Mouse (Mus musculus): ENCODE data around the gene Srcin1.

Srcin1 gene

DNA sequence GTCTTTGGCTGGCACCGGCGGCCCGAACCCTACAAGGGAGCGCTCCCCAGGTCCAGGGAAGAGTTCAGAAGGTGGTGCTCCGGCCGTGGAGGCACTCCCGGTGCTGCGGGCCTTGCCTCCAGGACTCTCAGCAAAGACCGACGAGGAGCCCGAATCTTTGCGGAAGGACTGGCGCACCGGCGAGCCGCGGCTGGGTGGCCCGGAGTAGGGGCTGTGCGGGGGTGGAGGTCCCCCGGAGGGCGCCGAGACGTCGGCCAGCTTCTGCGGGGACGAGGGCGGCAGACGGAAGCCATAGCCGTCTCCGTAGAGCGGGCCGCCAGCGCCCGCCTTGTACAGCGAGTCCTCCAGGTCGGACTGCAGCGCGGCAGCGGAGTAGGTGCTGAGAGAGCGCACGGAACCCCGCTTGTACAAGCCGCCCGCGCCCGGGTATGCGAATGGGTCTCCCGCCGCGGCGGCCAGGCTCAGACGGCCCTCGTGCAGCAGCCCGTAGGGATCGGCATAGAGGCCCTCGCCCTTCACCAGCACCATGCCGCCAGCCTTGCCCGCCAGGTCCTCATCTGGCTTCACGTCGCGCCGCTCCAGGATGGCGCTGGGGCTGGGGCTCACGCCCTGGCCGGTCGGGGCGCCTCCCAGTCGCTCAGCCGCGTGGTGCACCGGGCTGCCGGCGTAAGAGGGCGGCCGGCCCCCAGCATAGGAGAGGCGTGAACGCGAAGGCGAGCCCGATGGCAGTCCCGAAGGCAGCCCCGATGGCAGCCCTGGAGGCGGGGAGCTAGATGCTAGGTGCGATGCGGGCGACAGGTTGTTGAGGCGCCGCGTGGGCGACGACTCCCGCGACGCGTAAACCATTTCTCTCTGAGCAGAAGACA lies 41.3 kb downstream of the Srcin1 start:
- no peak for DNase-seq (ENCODE audit: low spot score in 2 of 2)

DNA sequence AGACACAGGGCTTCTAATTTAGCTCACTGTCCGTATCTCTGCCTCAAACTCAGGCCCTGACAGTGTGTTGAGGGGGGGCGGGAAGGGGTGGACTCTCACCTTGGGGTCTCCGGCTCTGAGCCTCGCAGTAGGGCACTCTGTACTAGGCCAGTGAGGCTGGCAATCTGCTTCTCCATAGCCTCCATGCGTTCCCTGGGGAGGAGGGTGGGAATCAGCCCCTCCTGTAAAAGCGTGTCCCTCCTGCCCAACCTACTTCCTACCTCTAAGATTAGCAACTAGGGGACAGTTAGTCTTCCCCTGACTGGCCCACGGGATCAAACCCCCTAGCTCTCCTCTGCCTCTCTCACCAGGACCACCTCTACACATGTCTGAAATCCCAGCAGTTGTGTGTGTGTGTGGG lies 42.3 kb downstream of the Srcin1 start:
- DNase-seq (ENCODE audit: low spot score in 2 of 2), result no peak

DNA sequence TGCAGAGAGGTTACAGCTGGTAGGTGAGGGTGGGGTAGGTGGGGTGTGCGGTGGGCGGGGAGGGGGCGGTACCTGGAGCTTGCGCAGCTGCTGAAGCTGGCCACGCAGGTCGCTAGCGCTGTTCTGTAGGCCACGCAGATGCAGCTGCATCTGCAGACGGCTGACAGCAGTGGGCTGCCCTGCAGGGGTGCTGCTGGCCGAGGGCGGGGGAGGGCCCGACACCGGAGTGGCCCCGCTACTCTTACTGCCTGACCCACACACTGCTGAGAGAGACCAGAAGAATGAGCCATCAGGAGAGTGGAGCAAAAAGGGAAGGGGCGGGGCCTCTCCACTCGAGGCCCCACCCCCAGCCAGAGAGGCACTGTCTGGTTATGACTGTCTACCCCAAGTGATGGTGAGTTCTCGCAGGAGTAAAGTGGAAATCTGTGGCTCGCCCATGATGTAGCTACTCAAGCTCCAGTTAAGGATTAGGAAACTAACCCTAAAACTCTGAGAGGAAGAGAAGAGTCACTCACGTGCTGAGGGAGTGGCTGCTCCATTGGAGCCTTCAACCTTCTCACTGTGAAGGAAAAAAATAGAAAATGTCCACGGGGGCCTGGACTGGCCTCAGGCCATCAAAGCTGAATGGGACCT lies 42.9 kb downstream of the Srcin1 start:
- DNase-seq (ENCODE audit: low spot score in 2 of 2), result peak in 1 of 2 experiments; percentile 60

DNA sequence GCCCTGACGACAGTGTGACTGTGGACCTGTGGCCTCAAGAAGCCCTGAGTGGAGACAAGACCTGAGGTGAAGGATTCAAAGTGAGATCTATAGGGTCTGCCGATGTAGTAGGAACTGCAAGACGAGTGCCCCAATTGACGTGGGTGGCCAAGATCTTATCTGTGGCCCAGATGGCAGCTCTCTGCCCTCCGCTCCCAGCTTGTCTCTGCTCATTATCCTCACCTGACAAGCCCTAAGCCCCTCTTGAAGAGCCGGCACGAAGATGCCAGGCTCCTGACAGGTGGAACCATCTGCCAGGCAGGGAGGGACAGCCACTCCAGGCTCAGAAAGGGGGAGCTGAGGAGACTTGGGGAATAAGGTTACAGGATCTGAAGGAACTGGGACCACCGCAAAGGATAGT lies 43.6 kb downstream of the Srcin1 start:
- peak in 1 of 2 experiments; percentile 54 for DNase-seq (ENCODE audit: low spot score in 2 of 2)

DNA sequence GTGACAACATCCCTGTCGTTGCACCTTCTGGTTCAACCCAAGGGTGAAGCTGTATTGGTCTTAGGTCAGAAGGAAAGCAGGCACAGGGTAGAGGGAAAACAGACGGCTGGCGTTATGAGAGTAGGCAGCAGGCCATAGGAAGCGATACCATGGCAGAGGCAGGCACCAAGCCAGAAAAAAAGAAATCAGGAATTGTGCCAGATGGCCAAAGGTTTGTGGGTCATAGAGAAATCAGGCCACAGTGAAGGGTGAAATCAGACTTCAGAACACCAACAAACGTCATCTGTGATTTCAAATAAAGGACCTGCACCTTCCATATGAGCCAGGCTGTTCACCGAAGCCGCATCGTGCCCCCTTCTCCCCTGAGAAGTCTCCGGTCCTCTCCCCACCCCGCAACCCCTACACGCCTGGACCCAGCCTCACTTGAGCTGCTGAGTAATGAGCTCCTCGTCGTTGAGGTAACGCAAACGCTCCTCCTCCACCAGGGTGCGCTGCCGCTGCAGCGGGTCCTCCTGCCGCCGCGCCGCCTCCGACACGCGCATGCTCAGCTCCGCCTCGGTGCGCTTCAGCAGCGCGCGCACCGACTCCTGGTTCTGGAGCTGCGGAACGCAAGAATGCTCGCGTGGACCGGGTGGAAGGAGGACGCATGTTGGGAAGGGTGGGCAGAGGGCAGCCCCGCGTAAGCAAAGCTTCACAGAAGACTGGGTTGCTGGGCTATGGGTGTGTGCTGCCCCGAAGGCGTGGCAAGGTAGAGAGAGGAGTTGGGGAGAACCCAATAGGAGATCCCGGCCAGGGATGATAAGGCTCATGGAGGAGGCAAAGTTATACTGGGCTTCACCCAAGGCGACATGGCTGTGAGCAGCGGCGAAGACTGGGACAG lies 44.4 kb downstream of the Srcin1 start:
- DNase-seq (ENCODE audit: low spot score in 2 of 2), result peak; percentile 89 to 93

DNA sequence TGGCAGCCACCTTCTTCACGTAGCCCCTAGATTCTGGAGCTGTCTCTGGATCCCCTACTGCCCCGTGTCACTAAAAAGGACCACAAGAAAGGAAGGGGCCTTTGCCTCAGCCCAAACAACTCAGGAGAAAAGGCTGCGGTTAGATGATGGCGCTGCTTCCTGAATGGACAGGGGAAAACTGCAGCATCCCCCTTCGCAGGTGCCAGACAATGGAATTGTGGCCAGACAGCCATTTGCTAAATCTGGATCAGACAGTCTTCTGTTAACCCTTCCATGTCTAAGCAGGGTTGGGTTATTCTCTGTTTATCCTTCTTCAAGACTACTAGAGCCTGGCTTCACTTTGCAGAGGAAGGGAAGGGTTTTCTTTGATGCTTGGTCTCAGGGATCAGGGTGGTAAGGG lies 45.0 kb downstream of the Srcin1 start:
- DNase-seq (ENCODE audit: low spot score in 2 of 2), result no peak

DNA sequence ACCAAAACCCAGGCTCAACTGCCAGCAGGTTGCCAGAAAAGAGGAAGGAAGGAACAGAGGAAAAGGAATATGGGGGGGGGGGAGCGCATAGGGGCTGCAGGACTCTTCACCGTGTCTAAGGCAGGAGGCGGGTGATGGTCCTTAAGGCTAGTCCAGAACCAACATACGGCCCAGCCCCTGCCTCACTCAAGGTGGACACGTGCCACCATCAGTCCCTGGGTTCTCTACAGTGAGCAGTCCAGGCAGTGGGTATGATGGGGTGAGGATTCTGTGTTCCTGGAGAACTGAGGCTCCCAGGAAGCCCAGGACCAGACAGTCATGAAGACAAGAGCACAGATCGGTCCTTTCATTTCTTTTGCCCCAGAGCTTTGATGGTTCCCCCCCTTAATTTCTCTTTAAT lies 45.9 kb downstream of the Srcin1 start:
- no peak for DNase-seq (ENCODE audit: low spot score in 2 of 2)

DNA sequence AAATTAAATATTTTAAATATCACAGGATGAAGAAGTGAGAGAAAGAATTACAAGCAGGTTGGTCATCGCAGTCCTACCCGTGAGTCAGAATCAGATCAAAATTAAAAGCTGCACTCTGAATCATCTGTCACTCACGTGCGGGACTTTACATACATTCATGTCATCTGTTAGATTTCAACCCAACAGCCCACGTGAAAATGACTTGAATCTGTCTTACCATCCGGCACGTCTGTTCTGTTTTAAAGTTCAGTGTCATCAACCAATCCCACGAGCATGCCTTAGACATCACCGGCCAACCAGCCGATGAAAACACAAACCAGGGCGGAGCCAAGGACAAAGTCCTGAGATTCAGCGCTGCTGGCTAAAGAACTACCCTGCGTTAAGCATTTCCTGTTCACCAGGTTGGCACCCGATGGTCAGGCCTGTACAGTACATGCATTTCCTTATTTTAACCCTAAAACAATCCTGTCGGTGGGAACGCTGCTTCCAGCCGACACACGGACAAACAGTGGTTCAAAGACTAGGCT lies 47.6 kb downstream of the Srcin1 start:
- no peak for DNase-seq (ENCODE audit: low spot score in 2 of 2)

DNA sequence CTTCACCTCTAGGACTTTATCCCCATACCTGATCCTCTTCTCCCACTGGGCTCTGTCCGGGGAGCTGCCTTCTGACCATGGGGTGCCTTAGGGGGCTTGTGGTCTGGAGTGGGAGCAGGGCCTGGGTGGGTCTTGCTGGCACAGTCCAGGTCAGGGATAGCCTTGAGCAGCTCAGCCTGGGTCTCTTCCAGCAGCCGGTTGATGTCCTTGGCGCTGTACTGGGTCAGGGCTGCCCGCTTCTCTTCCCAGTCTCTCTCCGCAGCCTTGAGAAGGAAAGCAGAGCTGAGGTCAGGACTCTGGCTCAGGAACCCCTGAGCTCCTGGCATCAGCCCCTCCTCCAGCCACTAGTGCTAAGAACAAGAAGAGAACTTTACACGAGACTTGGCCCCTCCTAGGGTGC lies 50.7 kb downstream of the Srcin1 start:
- no peak for DNase-seq (ENCODE audit: low spot score in 2 of 2)

DNA sequence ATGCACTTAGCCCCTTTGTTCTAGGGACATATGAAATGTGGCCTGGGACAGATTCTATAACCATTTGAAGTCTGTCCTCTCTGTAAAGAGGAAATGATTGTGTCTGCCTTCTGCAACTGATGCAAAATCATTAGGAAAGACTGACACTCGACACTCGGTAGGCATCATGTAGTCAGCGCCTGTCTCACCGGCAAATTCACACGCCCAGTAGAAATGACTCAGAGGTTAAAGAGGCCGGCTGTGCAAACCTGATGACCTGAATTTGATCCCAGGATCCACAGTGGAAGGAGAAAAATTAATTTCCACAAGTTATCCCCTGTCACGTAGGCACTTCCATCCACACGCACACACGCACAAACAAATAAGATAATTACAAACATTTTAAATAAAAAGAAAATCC lies 51.7 kb downstream of the Srcin1 start:
- DNase-seq (ENCODE audit: low spot score in 2 of 2), result no peak

DNA sequence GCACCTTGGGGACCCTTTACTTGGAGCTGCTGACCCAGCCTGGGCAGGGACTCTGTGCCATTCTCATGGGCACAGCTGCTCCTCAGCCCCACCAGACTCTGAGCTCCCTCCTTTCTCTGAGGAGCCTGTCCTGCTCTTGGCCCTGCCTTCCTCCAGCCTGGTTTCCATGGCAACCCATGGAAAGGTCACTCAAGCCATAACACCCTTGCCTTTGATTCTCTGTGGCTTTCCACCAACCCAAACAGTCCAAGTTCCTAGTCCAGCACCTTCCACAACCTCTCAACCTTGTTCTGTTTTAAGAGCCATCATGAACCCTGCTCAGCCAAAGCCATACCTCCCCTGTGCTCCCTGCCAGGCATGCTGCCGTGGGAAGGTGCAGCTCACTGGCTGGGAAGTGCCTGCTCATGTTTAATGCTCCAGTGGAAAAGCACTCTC lies 52.1 kb downstream of the Srcin1 start:
- DNase-seq (ENCODE audit: low spot score in 2 of 2), result peak in 1 of 2 experiments; percentile 47

DNA sequence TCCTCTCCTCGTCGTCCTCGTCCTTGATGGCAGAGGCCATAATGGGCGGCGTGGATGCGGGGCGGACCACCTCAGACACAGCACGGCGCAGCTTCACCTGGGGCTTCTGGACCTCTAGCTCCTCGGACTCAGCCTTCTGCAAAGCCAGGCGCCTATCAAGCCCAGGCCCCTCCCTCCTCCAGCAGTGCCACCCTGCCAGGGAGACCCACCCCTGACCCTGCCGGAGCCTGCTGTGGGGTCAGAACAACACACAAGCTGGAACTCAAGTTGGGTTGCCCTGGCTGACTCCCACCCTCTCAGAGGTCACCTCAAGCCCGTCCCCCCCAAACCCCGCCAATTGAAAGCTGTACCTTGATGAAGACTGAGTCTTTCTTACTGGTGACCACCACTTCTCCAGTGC lies 52.9 kb downstream of the Srcin1 start:
- DNase-seq (ENCODE audit: low spot score in 2 of 2), result no peak

DNA sequence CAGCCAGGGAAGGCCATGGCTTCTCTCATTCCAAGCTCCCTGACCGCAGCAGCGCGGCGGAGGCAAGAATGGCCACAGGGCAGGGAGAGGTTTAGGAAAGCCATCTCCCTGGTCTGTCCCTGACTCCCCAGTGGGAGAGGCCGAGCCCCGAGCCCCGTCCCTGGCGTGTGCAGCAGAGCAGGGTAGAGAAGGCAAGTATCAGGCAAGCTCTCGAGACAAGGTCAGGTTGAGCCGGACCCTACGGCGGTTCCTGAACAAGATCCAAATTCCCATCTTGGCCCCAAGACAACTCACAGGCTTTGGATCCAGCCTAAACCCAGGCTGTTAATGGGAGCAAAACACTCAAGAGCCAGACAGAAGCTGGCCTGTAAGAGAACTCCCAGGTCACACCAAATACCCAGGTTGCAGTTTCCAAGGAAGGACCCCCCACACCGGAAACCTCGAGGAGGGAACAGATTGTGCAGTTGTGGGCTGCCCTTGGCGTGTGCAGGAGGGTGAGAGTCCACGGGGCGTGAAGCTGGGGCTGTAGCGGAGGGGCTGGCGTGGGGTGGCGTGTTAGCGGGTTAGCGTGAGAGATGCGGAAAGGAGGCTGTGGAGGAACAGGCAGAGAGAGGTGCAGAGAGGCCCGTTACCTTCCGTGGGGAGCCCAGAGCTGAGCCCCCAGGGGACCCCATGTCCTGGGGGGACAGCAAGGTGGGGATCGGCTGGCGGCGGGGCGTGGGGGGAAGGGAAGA lies 54.1 kb downstream of the Srcin1 start:
- no peak for DNase-seq (ENCODE audit: low spot score in 2 of 2)

DNA sequence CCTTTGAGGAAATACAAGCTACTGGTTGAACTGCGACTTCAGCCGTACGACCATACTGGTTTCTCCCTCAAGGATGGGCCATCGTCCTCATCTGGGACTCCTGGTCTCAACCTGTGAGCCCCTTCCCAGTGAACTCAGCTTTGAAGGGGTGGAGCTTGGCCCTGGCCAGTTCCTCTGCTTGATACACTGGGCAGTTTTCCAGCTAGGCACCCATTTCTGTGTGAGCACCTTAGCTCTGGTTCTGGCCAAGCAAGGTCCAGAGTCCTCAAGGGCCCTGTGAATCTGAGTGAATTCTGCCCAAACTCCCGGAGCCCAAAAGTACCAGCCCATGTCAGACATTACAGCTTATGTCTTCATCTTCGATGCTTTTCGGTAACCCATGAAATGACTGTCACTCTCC lies 55.4 kb downstream of the Srcin1 start:
- DNase-seq (ENCODE audit: low spot score in 2 of 2), result no peak

DNA sequence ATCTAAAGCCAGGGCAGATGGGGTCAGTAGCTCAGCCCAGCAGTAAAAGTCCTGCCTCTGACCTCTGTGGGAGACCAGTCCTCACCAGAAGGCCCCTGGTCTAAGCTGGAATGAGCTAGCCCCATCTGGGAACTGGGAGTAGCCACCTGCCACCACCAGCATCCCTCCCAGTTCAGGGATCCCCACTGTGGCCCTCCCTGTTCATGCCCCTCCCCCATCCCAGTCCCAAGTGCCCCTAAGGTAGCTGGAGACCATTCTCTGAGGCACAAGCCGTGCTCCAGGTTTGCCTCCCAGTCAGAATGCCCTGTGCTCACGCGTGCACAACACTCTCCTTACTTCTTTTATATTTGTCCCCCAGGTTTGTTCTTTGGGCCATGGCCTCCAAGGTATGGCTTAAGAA lies 62.9 kb downstream of the Srcin1 start:
- no peak for DNase-seq (ENCODE audit: low spot score in 2 of 2)

DNA sequence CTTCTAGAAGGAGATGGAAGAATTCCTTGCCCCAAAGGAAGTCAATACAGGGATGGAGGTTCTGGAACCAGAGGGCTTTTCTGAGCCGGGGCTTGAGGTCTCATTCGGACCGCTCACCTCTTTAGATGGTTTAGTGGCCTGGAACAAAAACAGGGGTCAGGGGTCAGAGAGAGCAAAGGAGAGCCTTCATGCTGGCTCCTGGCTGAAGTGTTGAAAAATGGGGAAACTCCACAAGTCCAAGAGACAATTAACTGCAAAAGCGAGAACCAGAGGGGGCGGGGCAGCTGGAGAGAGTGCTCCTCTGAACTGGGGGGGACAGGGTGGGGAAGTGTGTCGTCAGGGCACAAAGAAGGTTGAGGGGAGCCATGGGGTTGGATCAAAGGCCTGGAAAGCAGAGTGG lies 63.5 kb downstream of the Srcin1 start:
- no peak for DNase-seq (ENCODE audit: low spot score in 2 of 2)

DNA sequence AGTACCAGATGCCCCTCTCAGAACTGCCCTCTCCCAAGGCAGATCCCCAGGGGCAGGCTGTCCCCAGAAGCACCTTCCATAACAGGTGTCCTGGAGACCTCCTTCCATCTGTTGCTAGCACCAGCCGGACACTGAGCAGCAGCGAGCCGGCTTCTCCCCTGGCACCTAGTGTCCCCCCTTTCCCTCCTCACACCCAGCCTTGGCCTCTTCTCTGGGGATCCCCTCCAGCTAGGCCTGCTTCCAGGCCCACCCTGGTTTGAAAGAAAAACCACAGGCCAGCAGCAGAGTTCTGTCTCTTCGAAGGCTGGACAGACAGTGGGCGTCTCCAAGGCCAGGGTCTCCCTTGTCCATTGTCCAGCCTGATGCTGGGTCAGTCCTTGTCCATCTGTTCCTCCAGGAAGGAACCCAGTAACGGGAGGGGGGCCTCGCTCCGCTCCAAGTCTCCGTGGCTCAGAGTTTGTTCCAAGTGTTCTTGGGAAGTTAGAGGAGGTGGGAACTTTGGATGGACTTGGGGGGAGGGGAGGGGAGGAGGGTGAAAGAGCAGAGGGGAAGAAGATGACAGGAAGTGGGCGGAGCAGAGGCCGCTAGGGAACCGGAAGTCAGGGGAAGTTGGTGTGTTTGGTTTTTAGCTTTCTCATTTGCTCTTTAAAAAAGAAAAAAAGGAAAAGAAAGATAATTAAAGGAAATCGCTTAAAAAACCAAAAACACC lies 64.2 kb downstream of the Srcin1 start:
- no peak for DNase-seq (ENCODE audit: low spot score in 2 of 2)

DNA sequence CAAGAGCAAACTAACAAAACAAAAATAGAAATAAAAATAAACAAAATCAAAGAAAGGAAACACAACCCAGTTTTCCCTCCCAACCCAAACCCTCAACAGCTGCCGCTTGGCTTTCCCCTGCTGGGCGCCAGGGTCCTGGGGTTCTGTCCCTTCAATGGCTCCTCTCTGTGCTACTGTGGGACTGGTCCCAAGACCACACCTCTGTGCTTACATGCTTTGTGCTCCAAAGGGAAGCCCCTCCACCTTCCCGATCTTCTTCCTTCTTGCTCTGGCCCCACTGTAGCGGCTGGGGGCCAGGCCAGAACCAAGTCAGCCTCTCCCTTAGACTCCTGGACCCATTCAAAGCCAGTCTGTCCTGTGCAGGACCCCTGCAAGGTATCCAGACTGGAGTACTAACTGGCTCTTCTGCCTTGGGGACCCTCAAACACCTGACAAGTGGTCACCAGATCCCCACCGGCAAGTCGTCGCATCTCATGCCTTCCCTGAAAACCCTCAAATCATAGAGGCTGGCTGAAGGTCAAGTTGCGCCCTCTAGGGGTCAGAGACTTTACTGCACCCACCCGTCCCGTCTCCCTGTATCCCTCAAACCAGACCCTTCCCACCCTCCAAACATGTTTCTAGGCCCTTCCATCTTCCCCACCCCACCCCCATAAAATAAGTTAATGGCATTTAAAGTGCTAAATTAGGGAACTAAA lies 64.9 kb downstream of the Srcin1 start:
- peak; percentile 51 to 89 for DNase-seq (ENCODE audit: low spot score in 2 of 2)

DNA sequence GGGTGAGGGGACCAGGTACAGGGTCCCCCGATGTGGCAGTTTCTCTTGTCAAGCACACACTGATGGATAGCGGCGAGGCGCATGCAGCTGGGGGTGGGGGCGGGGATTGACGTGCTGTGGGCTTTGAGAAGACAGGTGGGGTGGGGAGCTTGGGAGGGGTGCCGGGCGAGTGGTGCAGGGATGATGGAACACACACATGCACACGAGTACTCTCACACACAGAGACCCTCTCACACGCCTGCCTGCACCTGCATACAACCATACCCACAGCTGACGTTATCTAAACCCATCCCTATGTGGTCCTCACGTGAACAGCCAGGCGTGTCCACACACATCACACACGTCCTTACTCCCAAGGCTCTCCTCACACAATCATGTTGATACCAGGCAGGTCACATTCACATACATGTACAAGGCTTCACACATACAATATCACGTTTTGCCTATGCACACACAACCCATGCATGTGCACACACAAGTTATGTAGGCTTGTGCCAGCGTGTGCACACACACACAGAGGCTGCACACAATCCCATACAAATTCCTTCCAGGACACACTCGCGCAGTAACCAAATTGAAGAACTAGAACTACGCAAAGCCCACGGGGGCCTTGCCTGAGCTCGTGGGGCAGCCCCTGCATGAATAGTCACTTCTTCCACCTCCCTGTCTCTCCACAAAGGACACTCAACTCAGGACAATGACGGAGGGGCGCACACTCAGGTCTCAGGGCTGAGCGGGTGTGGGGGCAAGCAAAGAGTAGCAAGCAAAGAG lies 66.1 kb downstream of the Srcin1 start:
- no peak for DNase-seq (ENCODE audit: low spot score in 2 of 2)

Data from cerebellum, postnatal 4 days (tissue).